Mouse (Mus musculus): ENCODE data around the gene Man2a1. TPM values are rescaled to one million over a fixed set of nuclear protein-coding genes. Genes with fewer than 3 reads are reported as not detected.

The Man2a1 gene
- polyA plus RNA-seq, 1 experiment from 2014 or later: 12.6 TPM

GRCm38 (mm10) chr17:64716318-64716717 lies 115.8 kb downstream of the Man2a1 start:
- no peak overlapping the region for H3K4me3 ChIP-seq (ENCODE audit: low read depth, low read length)
- no peaks in the 10 kb centered on the region for H3K27me3 ChIP-seq (replicated peaks; ENCODE audit: control insufficient read depth, insufficient read depth, low read length)
- ATAC-seq (replicated peaks; ENCODE audit: low FRiP score, low TSS enrichment, low read depth) (no peak), DNase-seq (ENCODE audit: low spot score) (no peak)
- no peaks in the 10 kb centered on the region for H3K4me1 ChIP-seq (replicated peaks; ENCODE audit: control insufficient read depth, insufficient read depth, low read length)
- H3K27ac ChIP-seq (ENCODE audit: low read depth): no peak overlapping the region
- H3K4me2 ChIP-seq (ENCODE audit: low read length): no peak overlapping the region
- H3K9me3 ChIP-seq (ENCODE audit: control insufficient read depth, low read length): no peaks in the 10 kb centered on the region
- no peak overlapping the region for H3K9ac ChIP-seq (ENCODE audit: low read length)
- 76% methylated on average over 4 of the region's 4 CpGs for WGBS
- peaks cover 24% of the 10 kb centered on the region for H3K36me3 ChIP-seq (ENCODE audit: control insufficient read depth, insufficient read depth, low read length)

- no peak for DNase-seq (ENCODE audit: low spot score)
- Histone ChIP-seq H3K9me3 (ENCODE audit: control insufficient read depth, low read length) (no peaks in the 10 kb centered on the region), H3K4me3 (ENCODE audit: low read depth, low read length) (no peak overlapping the region), H3K36me3 (ENCODE audit: control insufficient read depth, insufficient read depth, low read length) (peaks cover 8% of the 10 kb centered on the region), H3K27me3 (replicated peaks; ENCODE audit: control insufficient read depth, insufficient read depth, low read length) (no peaks in the 10 kb centered on the region), H3K27ac (ENCODE audit: low read depth) (no peak overlapping the region), H3K4me1 (replicated peaks; ENCODE audit: control insufficient read depth, insufficient read depth, low read length) (no peaks in the 10 kb centered on the region), H3K9ac (ENCODE audit: low read length) (no peak overlapping the region), H3K4me2 (ENCODE audit: low read length) (no peak overlapping the region)
- no peak for ATAC-seq (replicated peaks; ENCODE audit: low FRiP score, low TSS enrichment, low read depth)
- 72% methylated on average over 5 of the region's 5 CpGs for WGBS
These were observed 119.2 kb downstream of the Man2a1 start for GRCm38 (mm10) chr17:64719760-64720159.

DNA sequence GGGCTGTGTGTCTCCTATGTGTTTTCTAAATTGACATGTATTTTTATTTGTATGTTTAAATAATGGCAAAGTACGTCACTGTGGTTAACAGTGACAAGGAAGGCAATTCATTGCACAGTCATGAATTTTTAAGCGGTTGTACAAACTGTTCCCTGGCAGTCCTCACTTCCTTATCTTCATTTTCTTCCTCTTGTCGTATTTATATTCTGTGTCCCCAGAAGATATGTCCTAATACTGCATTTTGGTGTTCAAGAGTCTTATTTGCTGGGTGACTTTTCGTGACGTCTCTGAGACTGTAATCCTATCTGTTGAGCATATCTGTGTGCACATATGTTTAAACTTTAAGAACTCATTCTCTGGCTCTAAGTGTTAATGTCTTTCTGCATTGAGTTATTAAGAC lies 120.6 kb downstream of the Man2a1 start:
- WGBS: 80% methylated on average over 5 of the region's 5 CpGs
- DNase-seq (ENCODE audit: low spot score) (no peak), ATAC-seq (replicated peaks; ENCODE audit: low FRiP score, low TSS enrichment, low read depth) (no peak)
- no peaks in the 10 kb centered on the region for H3K9me3 ChIP-seq (ENCODE audit: control insufficient read depth, low read length)
- H3K27ac ChIP-seq (ENCODE audit: low read depth): no peak overlapping the region
- H3K4me2 ChIP-seq (ENCODE audit: low read length): no peak overlapping the region
- peaks cover under 1% of the 10 kb centered on the region; the same call in 1 of the 2 replicates for H3K36me3 ChIP-seq (ENCODE audit: control insufficient read depth, insufficient read depth, low read length)
- no peaks in the 10 kb centered on the region for H3K4me1 ChIP-seq (replicated peaks; ENCODE audit: control insufficient read depth, insufficient read depth, low read length)
- no peaks in the 10 kb centered on the region for H3K27me3 ChIP-seq (replicated peaks; ENCODE audit: control insufficient read depth, insufficient read depth, low read length)
- H3K4me3 ChIP-seq (ENCODE audit: low read depth, low read length): no peak overlapping the region
- H3K9ac ChIP-seq (ENCODE audit: low read length): no peak overlapping the region

GRCm38 (mm10) chr17:64723162-64723561 lies 122.6 kb downstream of the Man2a1 start:
- Histone ChIP-seq H3K4me2 (ENCODE audit: low read length) (no peak overlapping the region), H3K27ac (ENCODE audit: low read depth) (no peak overlapping the region), H3K9ac (ENCODE audit: low read length) (no peak overlapping the region), H3K4me1 (replicated peaks; ENCODE audit: control insufficient read depth, insufficient read depth, low read length) (no peaks in the 10 kb centered on the region), H3K36me3 (ENCODE audit: control insufficient read depth, insufficient read depth, low read length) (no peaks in the 10 kb centered on the region; the same call in 1 of the 2 replicates), H3K9me3 (ENCODE audit: control insufficient read depth, low read length) (no peaks in the 10 kb centered on the region), H3K27me3 (replicated peaks; ENCODE audit: control insufficient read depth, insufficient read depth, low read length) (no peaks in the 10 kb centered on the region), H3K4me3 (ENCODE audit: low read depth, low read length) (no peak overlapping the region)
- 78% methylated on average over 1 of the region's 1 CpGs for WGBS
- no peak for ATAC-seq (replicated peaks; ENCODE audit: low FRiP score, low TSS enrichment, low read depth)
- no peak for DNase-seq (ENCODE audit: low spot score)

GRCm38 (mm10) chr17:64725214-64725613 lies 124.7 kb downstream of the Man2a1 start:
- Histone ChIP-seq H3K4me2 (ENCODE audit: low read length) (no peak overlapping the region), H3K4me3 (ENCODE audit: low read depth, low read length) (no peak overlapping the region), H3K4me1 (replicated peaks; ENCODE audit: control insufficient read depth, insufficient read depth, low read length) (no peaks in the 10 kb centered on the region), H3K9ac (ENCODE audit: low read length) (no peak overlapping the region), H3K9me3 (ENCODE audit: control insufficient read depth, low read length) (no peaks in the 10 kb centered on the region), H3K36me3 (ENCODE audit: control insufficient read depth, insufficient read depth, low read length) (no peaks in the 10 kb centered on the region), H3K27me3 (replicated peaks; ENCODE audit: control insufficient read depth, insufficient read depth, low read length) (no peaks in the 10 kb centered on the region), H3K27ac (ENCODE audit: low read depth) (no peak overlapping the region)
- DNase-seq (ENCODE audit: low spot score) (no peak), ATAC-seq (replicated peaks; ENCODE audit: low FRiP score, low TSS enrichment, low read depth) (no peak)
- WGBS: 93% methylated on average over 3 of the region's 3 CpGs

DNA sequence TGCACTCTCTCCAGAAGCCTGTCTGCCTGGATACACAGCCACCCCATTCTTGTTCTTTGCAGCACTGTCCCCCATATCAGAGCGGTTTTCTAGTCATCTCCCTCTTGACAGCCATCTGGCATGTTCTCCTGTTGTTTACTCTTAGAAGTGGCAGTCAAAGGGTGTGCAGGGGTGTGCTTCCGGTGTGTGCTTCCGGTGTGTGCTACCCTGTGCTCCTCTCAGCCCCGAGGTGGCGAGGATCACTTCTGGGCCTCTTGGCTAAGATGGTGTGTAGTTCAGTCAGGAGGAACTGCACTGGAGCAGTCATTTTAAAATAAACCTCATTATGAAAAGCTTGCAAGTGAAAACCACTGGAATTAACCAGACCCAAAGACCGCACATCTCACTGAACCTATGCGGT lies 125.5 kb downstream of the Man2a1 start:
- 78% methylated on average over 7 of the region's 7 CpGs for WGBS
- DNase-seq (ENCODE audit: low spot score): no peak
- H3K4me1 ChIP-seq (replicated peaks; ENCODE audit: control insufficient read depth, insufficient read depth, low read length): no peaks in the 10 kb centered on the region
- no peaks in the 10 kb centered on the region for H3K27me3 ChIP-seq (replicated peaks; ENCODE audit: control insufficient read depth, insufficient read depth, low read length)
- H3K36me3 ChIP-seq (ENCODE audit: control insufficient read depth, insufficient read depth, low read length): no peaks in the 10 kb centered on the region
- ATAC-seq (replicated peaks; ENCODE audit: low FRiP score, low TSS enrichment, low read depth): no peak
- H3K9ac ChIP-seq (ENCODE audit: low read length): no peak overlapping the region
- H3K4me3 ChIP-seq (ENCODE audit: low read depth, low read length): no peak overlapping the region
- no peaks in the 10 kb centered on the region for H3K9me3 ChIP-seq (ENCODE audit: control insufficient read depth, low read length)
- H3K4me2 ChIP-seq (ENCODE audit: low read length): no peak overlapping the region
- no peak overlapping the region for H3K27ac ChIP-seq (ENCODE audit: low read depth)

GRCm38 (mm10) chr17:64735492-64735891 lies 135.0 kb downstream of the Man2a1 start:
- peaks cover 32% of the 10 kb centered on the region for H3K36me3 ChIP-seq (ENCODE audit: control insufficient read depth, insufficient read depth, low read length)
- no peak overlapping the region for H3K27ac ChIP-seq (ENCODE audit: low read depth)
- no peak overlapping the region for H3K4me3 ChIP-seq (ENCODE audit: low read depth, low read length)
- H3K4me2 ChIP-seq (ENCODE audit: low read length): no peak overlapping the region
- 84% methylated on average over 4 of the region's 4 CpGs for WGBS
- DNase-seq (ENCODE audit: low spot score): no peak
- H3K27me3 ChIP-seq (replicated peaks; ENCODE audit: control insufficient read depth, insufficient read depth, low read length): no peaks in the 10 kb centered on the region
- no peak for ATAC-seq (replicated peaks; ENCODE audit: low FRiP score, low TSS enrichment, low read depth)
- H3K4me1 ChIP-seq (replicated peaks; ENCODE audit: control insufficient read depth, insufficient read depth, low read length): no peaks in the 10 kb centered on the region
- H3K9ac ChIP-seq (ENCODE audit: low read length): no peak overlapping the region
- no peaks in the 10 kb centered on the region for H3K9me3 ChIP-seq (ENCODE audit: control insufficient read depth, low read length)

DNA sequence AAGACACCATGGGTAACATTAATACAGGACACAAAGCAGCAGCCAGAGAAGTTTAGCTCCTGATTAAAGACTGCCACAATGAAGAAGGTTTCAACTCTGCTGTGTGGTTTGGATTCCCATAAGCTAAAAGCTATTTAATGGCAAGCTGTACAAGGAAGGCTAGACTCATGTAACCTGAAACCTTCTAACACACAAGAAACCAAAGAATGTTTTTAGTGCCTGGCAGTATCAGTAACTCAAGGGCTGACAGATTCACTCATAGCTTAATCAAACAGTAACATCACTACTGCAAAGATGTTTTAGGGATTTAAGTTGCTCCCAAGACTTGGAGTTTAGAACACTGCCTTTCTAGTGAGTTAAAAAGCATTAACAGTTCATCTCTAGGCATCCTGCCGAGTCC lies 137.4 kb downstream of the Man2a1 start:
- Histone ChIP-seq H3K4me3 (ENCODE audit: low read depth, low read length) (no peak overlapping the region), H3K4me2 (ENCODE audit: low read length) (no peak overlapping the region), H3K9ac (ENCODE audit: low read length) (no peak overlapping the region), H3K9me3 (ENCODE audit: control insufficient read depth, low read length) (no peaks in the 10 kb centered on the region), H3K27me3 (replicated peaks; ENCODE audit: control insufficient read depth, insufficient read depth, low read length) (no peaks in the 10 kb centered on the region), H3K36me3 (ENCODE audit: control insufficient read depth, insufficient read depth, low read length) (peaks cover 49% of the 10 kb centered on the region), H3K4me1 (replicated peaks; ENCODE audit: control insufficient read depth, insufficient read depth, low read length) (0 out of 2 replicates have a peak, but pooled peaks cover 2% of the 10 kb centered on the region), H3K27ac (ENCODE audit: low read depth) (no peak overlapping the region)
- WGBS: 36% methylated on average over 1 of the region's 1 CpGs
- no peak for DNase-seq (ENCODE audit: low spot score)
- no peak for ATAC-seq (replicated peaks; ENCODE audit: low FRiP score, low TSS enrichment, low read depth)

DNA sequence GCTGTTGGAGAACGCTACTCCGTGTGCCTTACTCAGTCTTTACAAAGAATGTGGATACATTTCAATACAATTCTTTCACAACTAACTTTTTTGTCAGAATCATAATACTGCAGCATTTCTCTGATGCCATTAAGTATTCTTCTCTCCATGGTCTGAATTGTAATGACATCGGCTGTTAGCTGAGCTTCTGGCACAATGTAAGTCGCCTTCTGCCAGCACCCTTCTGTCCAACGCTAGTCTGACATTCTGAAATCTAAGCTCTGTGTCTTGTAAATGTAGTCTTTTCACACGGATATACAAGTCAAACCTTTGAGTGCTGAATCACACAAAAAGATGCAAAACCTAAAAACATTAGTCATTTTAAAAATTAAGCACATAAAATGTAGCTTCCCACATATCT lies 138.6 kb downstream of the Man2a1 start:
- no peak for DNase-seq (ENCODE audit: low spot score)
- Histone ChIP-seq H3K36me3 (ENCODE audit: control insufficient read depth, insufficient read depth, low read length) (peaks cover 48% of the 10 kb centered on the region), H3K9ac (ENCODE audit: low read length) (no peak overlapping the region), H3K27me3 (replicated peaks; ENCODE audit: control insufficient read depth, insufficient read depth, low read length) (no peaks in the 10 kb centered on the region), H3K4me3 (ENCODE audit: low read depth, low read length) (no peak overlapping the region), H3K4me1 (replicated peaks; ENCODE audit: control insufficient read depth, insufficient read depth, low read length) (0 out of 2 replicates have a peak, but pooled peaks cover 2% of the 10 kb centered on the region), H3K9me3 (ENCODE audit: control insufficient read depth, low read length) (no peaks in the 10 kb centered on the region), H3K4me2 (ENCODE audit: low read length) (no peak overlapping the region), H3K27ac (ENCODE audit: low read depth) (no peak overlapping the region)
- WGBS: 92% methylated on average over 6 of the region's 6 CpGs
- no peak for ATAC-seq (replicated peaks; ENCODE audit: low FRiP score, low TSS enrichment, low read depth)

Measured in intestine, embryonic 14.5 days (tissue).